Mouse (Mus musculus) kidney, embryonic 15.5 days (tissue): ENCODE data around the gene Efcab2. TPM values are rescaled to one million over a fixed set of nuclear protein-coding genes. Genes with fewer than 3 reads are reported as not detected.
A peak's percentile ranks its signal among the peaks of the same experiment; 100 is the strongest.

Experiments
- ATAC-seq: fragments of 200-750 bp; cut with Nextera tagmentation; replicated peaks from 2 replicates; pipeline ENCODE4 v1.8.0; 2017; ENCODE audit warnings: moderate TSS enrichment; ENCODE audit not compliant: low FRiP score
- H3K27ac ChIP-seq: fragments of 300-500 bp; sonication (generic); 2 replicates; pipeline ENCODE4 v1.5.1; 2015; ENCODE audit warnings: mild to moderate bottlenecking, inconsistent platforms
- H3K27me3 ChIP-seq: fragments of 300-500 bp; sonication (generic); 2 replicates; pipeline ENCODE4 v1.6.1; 2015; ENCODE audit warnings: inconsistent platforms
- H3K36me3 ChIP-seq: fragments of 300-500 bp; sonication (generic); 2 replicates; pipeline ENCODE4 v1.6.1; 2015; ENCODE audit warnings: inconsistent platforms
- H3K4me1 ChIP-seq: fragments of 300-500 bp; sonication (generic); 2 replicates; pipeline ENCODE4 v1.6.1; 2015; ENCODE audit warnings: inconsistent platforms
- H3K4me2 ChIP-seq: fragments of 300-500 bp; sonication (generic); 2 replicates; pipeline ENCODE4 v1.6.1; 2015; ENCODE audit warnings: moderate library complexity, mild to moderate bottlenecking, inconsistent platforms
- H3K4me3 ChIP-seq: fragments of 300-500 bp; sonication (generic); replicated peaks from 2 replicates; pipeline ENCODE4 v1.5.1; 2015; ENCODE audit warnings: mild to moderate bottlenecking, inconsistent platforms
- H3K9ac ChIP-seq: fragments of 300-500 bp; sonication (generic); 2 replicates; pipeline ENCODE4 v1.6.1; 2015; ENCODE audit warnings: mild to moderate bottlenecking, inconsistent platforms
- H3K9me3 ChIP-seq: fragments of 300-500 bp; sonication (generic); replicated peaks from 2 replicates; pipeline ENCODE4 v1.6.1; 2016; ENCODE audit warnings: inconsistent platforms
- WGBS: fragments of 180-500 bp; shearing (Covaris S2); methylation state at CpG from one replicate; pipeline ENCODE4 v1.1.7; 2015; ENCODE audit warnings: mixed read lengths; 5-methylcytosine and 5-hydroxymethylcytosine counted together
- polyA plus RNA-seq: library from polyadenylated mRNA; unstranded; fragments of >200 nt; fragmentation: Nextera tagmentation; extraction: Ambion mirVana; gene quantifications from 2 replicates; pipeline ENCODE4 v1.2.1, GENCODE M21; 2015

The Efcab2 gene
- polyA plus RNA-seq, 1 experiment from 2014 or later, result 6.4 TPM

- Histone ChIP-seq H3K4me1 (peaks cover 6% of the 10 kb centered on the region; the same call in 1 of the 2 replicates), H3K4me2 (no peak overlapping the region), H3K36me3 (no peaks in the 10 kb centered on the region), H3K9me3 (no peaks in the 10 kb centered on the region), H3K4me3 (no peak overlapping the region), H3K27ac (no peak overlapping the region), H3K9ac (no peak overlapping the region), H3K27me3 (no peaks in the 10 kb centered on the region)
- no peak for ATAC-seq
- 16% methylated on average over 3 of the region's 3 CpGs for WGBS
Measured at GRCm38 (mm10) chr1:178489127-178489526, 83.2 kb downstream of the Efcab2 start.

DNA sequence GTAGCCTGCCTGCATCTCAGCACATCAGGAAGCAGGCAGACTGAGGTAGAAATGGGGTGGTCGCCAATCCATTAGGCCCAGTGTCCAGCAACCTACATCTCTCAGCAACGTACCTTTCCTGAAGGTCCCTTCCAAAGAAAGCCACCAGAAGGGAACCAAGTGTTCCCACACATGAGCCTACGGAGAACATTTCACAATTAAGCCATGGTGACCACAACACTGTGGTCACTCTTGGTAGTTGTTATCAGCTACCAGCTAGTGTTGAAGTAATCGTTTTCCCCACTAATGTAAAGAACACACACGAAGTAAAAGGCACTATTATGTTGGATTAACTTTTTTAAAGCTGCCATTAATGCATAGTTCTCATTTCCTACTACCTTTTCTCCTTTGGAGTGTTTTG, 85.8 kb downstream of the Efcab2 start:
- ATAC-seq, result no peak
- Histone ChIP-seq H3K4me3 (no peak overlapping the region), H3K4me2 (no peak overlapping the region), H3K36me3 (no peaks in the 10 kb centered on the region), H3K27me3 (no peaks in the 10 kb centered on the region), H3K9me3 (no peaks in the 10 kb centered on the region), H3K9ac (no peak overlapping the region), H3K4me1 (peaks cover 6% of the 10 kb centered on the region; the same call in 1 of the 2 replicates), H3K27ac (no peak overlapping the region)
- 89% methylated on average over 5 of the region's 5 CpGs for WGBS

DNA sequence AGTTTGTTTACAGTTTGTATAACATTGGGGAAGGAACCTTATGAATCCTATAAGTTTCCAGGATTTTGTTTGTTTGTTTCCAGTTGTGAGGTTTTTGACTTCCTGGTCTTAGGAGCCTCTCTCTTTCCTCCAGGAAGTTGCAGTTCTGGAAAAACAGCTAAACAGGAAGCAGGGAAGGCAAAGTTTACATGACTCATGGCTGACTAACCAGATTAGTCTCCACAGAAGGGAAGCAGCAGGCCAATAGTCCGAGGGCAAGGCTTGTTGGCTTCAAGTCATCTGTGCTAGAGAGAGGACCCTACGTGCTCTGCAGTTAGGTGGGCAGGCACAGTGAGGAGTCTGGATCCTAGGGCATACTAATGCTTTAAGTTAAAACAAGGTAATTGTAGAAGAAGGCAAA, 86.6 kb downstream of the Efcab2 start:
- ATAC-seq, result no peak
- H3K9me3 ChIP-seq, result no peaks in the 10 kb centered on the region
- H3K9ac ChIP-seq, result no peak overlapping the region
- H3K4me1 ChIP-seq, result peaks cover 6% of the 10 kb centered on the region; the same call in 1 of the 2 replicates
- no peaks in the 10 kb centered on the region for H3K36me3 ChIP-seq
- H3K27me3 ChIP-seq, result no peaks in the 10 kb centered on the region
- no peak overlapping the region for H3K4me2 ChIP-seq
- no peak overlapping the region for H3K27ac ChIP-seq
- 70% methylated on average over 2 of the region's 2 CpGs for WGBS
- H3K4me3 ChIP-seq, result no peak overlapping the region

GRCm38 (mm10) chr1:178496186-178496585, 90.3 kb downstream of the Efcab2 start:
- no peaks in the 10 kb centered on the region for H3K9me3 ChIP-seq
- no peaks in the 10 kb centered on the region for H3K36me3 ChIP-seq
- WGBS, result 92% methylated on average over 2 of the region's 2 CpGs
- no peak overlapping the region for H3K4me3 ChIP-seq
- no peaks in the 10 kb centered on the region for H3K4me1 ChIP-seq
- no peak overlapping the region for H3K9ac ChIP-seq
- no peak overlapping the region for H3K4me2 ChIP-seq
- no peak for ATAC-seq
- no peak overlapping the region for H3K27ac ChIP-seq
- no peaks in the 10 kb centered on the region for H3K27me3 ChIP-seq

- Histone ChIP-seq H3K9me3 (no peaks in the 10 kb centered on the region), H3K36me3 (no peaks in the 10 kb centered on the region), H3K4me3 (no peak overlapping the region), H3K27ac (no peak overlapping the region), H3K9ac (no peak overlapping the region), H3K27me3 (no peaks in the 10 kb centered on the region), H3K4me1 (no peaks in the 10 kb centered on the region), H3K4me2 (no peak overlapping the region)
- no peak for ATAC-seq
- 57% methylated on average over 1 of the region's 1 CpGs for WGBS
Measured at GRCm38 (mm10) chr1:178496841-178497240, 91.0 kb downstream of the Efcab2 start.

DNA sequence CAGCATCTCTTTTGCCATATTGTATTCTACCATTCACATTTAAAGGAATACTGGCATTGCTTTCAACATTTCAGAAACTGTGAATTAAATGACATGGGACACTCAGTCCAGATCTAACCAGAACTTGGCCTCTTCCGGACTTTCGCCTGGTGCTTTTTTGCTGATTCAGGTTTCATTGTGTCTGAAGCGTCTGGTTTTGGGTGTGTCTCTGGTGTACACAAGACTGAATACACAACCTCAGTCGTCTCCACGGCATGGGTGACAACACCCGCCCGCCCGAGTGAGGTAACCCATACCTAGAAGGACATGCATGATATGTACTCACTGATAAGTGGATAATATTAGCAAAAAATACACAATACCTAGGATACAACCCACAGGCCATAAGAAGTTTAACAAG, 101.1 kb downstream of the Efcab2 start:
- no peak for ATAC-seq
- no peak overlapping the region for H3K27ac ChIP-seq
- no peak overlapping the region for H3K4me2 ChIP-seq
- H3K27me3 ChIP-seq, result no peaks in the 10 kb centered on the region
- H3K4me3 ChIP-seq, result no peak overlapping the region
- 87% methylated on average over 8 of the region's 8 CpGs for WGBS
- H3K4me1 ChIP-seq, result peaks cover 3% of the 10 kb centered on the region
- H3K36me3 ChIP-seq, result no peaks in the 10 kb centered on the region
- H3K9ac ChIP-seq, result no peak overlapping the region
- no peaks in the 10 kb centered on the region for H3K9me3 ChIP-seq

DNA sequence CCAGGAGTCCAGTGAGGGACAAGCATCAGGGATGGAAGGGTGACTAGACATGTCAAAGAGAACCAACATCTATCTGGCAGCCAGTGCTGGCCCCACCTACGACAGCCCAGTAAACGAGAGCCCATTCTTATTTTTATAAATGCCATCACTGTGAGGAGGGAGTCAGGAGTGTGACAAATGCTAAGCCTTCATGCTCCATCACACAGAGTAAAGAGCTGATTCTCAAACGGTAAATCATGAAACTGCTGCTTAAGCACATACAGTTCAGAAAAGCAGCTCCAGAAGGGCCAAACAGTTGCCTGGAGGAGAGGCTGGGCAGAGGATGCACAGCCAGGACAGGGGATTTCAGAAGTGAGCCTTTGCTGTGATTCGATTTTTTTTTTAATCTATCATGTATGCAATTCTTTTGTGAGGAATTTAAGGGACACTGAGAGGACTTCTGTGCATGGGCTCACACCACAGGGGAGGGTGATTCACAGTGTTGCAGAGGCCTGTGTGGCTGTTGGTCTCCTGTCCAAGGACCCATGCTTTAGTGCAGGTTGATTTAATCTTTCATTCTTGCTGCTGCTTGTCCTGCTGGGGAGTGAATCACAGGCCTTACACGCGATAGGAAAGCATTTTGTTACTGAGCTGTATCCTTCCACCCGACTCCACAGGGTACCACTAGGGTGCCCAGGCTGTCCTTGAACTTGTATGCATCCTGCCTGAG, 106.6 kb downstream of the Efcab2 start:
- Histone ChIP-seq H3K36me3 (no peaks in the 10 kb centered on the region), H3K4me3 (no peak overlapping the region), H3K27me3 (no peaks in the 10 kb centered on the region), H3K4me1 (peaks cover 13% of the 10 kb centered on the region), H3K9ac (no peak overlapping the region), H3K27ac (0 out of 2 replicates have a peak overlapping the region, but pooled peaks have one; percentile 3), H3K4me2 (no peak overlapping the region), H3K9me3 (no peaks in the 10 kb centered on the region)
- peak; percentile 57 for ATAC-seq
- 39% methylated on average over 7 of the region's 7 CpGs for WGBS

GRCm38 (mm10) chr1:178513954-178514353, 108.1 kb downstream of the Efcab2 start:
- no peak overlapping the region for H3K4me3 ChIP-seq
- no peak overlapping the region for H3K4me2 ChIP-seq
- 9% methylated on average over 6 of the region's 8 CpGs for WGBS
- no peaks in the 10 kb centered on the region for H3K27me3 ChIP-seq
- no peak overlapping the region for H3K27ac ChIP-seq
- H3K9me3 ChIP-seq, result no peaks in the 10 kb centered on the region
- peaks cover 13% of the 10 kb centered on the region for H3K4me1 ChIP-seq
- no peaks in the 10 kb centered on the region for H3K36me3 ChIP-seq
- 0 out of 2 replicates have a peak, but pooled peaks have one; percentile 26 for ATAC-seq
- H3K9ac ChIP-seq, result no peak overlapping the region

- WGBS, result 92% methylated on average over 2 of the region's 2 CpGs
Measured at GRCm38 (mm10) chr1:178515839-178516238, 110.0 kb downstream of the Efcab2 start.

DNA sequence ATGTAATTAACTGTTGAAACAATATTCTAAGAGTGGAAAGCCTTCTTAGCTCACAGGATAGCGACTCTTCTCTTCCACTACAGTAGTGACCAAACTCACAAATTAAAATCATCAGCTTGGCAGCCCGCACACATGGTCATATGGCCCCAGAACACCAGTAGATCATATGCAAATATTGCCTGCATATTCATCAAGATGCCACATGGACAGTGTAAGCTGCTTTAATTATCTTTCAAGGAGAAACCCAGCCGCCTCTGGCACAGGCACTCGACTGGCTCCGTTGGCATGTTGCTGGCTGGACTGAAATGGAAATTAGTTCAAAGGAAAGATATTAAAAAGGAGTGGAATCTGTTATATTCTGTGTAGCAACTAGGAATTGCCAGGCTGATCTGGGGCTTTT, 116.5 kb downstream of the Efcab2 start:
- Histone ChIP-seq H3K27me3 (no peaks in the 10 kb centered on the region), H3K27ac (no peak overlapping the region), H3K9ac (no peak overlapping the region), H3K4me3 (no peak overlapping the region), H3K4me2 (no peak overlapping the region), H3K36me3 (no peaks in the 10 kb centered on the region), H3K9me3 (no peaks in the 10 kb centered on the region), H3K4me1 (peaks cover 8% of the 10 kb centered on the region)
- ATAC-seq, result no peak
- WGBS, result 83% methylated on average over 5 of the region's 5 CpGs

More at GRCm38 (mm10) chr1:178515839-178516238, 110.0 kb downstream of the Efcab2 start:
- H3K36me3 ChIP-seq, result no peaks in the 10 kb centered on the region
- ATAC-seq, result no peak
- H3K27me3 ChIP-seq, result no peaks in the 10 kb centered on the region
- no peak overlapping the region for H3K27ac ChIP-seq
- H3K4me3 ChIP-seq, result no peak overlapping the region
- H3K4me2 ChIP-seq, result no peak overlapping the region
- H3K9me3 ChIP-seq, result no peaks in the 10 kb centered on the region
- peaks cover 13% of the 10 kb centered on the region for H3K4me1 ChIP-seq
- no peak overlapping the region for H3K9ac ChIP-seq

GRCm38 (mm10) chr1:178523152-178523551, 117.3 kb downstream of the Efcab2 start:
- H3K4me3 ChIP-seq, result no peak overlapping the region
- no peak for ATAC-seq
- H3K9me3 ChIP-seq, result no peaks in the 10 kb centered on the region
- 32% methylated on average over 5 of the region's 5 CpGs for WGBS
- H3K9ac ChIP-seq, result no peak overlapping the region
- no peak overlapping the region for H3K27ac ChIP-seq
- H3K36me3 ChIP-seq, result no peaks in the 10 kb centered on the region
- no peak overlapping the region for H3K4me2 ChIP-seq
- H3K4me1 ChIP-seq, result peaks cover 15% of the 10 kb centered on the region
- H3K27me3 ChIP-seq, result no peaks in the 10 kb centered on the region

GRCm38 (mm10) chr1:178527185-178527546, 121.3 kb downstream of the Efcab2 start:
- H3K9ac ChIP-seq, result peak overlapping the region; percentile 65; the same call in 1 of the 2 replicates
- ATAC-seq, result peak; percentile 6; the same call in 1 of the 2 replicates
- H3K27me3 ChIP-seq, result peaks cover 21% of the 10 kb centered on the region
- under 1% methylated on average over 21 of the region's 21 CpGs for WGBS
- no peaks in the 10 kb centered on the region for H3K9me3 ChIP-seq
- H3K36me3 ChIP-seq, result no peaks in the 10 kb centered on the region
- H3K4me3 ChIP-seq, result peak overlapping the region; percentile 79
- peak overlapping the region; percentile 90 for H3K27ac ChIP-seq
- peak overlapping the region; percentile 100 for H3K4me2 ChIP-seq
- peaks cover 37% of the 10 kb centered on the region for H3K4me1 ChIP-seq
